Mouse (Mus musculus) urinary bladder, postnatal 36 days (tissue): ENCODE measurements at regions not wholly inside any gene's neighbourhood (a gene's known extent, or its start where the extent isn't known, plus 50 kb on each side); places are given as distances from the start of the nearest gene placed in this dataset.

Source experiments
- DNase-seq, 2 experiments: peaks; one replicate each; pipeline ENCODE4 v3.0.0; 2022; ENCODE audit warnings: low spot score in 2 of 2, mixed read lengths in 1 of 2

- no peak for DNase-seq
These were observed 149.8 kb downstream of the Adamts15 start for GRCm38 (mm10) chr9:30772456-30772855.

DNA sequence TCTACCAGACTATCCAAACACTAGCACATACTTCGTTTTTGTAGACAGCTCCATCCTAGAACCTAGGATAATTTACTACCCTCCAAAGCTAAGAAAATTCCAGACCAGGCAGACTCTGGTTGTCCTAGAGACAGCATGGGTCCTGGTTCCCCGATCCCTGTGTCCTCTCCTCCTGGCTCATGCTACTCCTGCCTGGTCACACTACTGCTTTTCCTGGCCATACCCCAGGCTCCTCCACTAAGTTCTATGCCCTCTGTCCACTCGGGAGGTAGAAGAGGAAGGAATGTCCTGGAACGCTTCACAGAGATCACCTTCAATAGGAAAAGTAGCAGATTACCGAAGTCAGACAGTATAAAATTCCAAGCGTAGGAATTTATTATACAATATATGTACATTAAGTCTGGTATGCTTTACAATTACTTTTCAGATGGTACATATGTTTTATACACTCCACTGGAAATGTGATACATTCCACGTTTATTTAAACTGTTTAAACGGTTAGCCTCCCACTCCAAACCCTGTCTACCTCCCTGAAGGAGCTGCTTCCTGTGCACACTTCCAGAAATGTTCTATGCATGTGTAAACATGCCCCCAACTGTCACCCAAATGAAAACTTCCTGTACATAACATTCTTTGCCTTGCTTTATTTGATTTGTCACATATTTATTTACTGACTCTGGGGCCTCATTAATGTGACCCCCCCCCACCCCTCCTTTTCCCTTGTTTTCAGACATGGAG lies 151.6 kb downstream of the Adamts15 start:
- DNase-seq: no peak

DNA sequence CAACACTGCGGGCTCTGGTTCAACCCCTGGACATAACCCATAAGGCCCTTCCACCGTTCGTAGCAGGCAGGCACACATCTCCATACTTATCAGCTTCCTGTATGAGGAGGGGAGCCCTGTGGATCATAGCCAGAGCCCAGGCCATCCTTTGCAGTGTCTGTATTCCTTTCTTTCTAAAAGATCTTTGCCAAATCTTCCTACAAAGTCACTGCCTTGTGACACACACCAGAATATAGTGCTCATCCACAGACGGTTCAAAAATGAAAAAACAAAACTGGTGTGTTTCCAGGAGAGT lies 152.9 kb downstream of the Adamts15 start:
- no peak for DNase-seq

DNA sequence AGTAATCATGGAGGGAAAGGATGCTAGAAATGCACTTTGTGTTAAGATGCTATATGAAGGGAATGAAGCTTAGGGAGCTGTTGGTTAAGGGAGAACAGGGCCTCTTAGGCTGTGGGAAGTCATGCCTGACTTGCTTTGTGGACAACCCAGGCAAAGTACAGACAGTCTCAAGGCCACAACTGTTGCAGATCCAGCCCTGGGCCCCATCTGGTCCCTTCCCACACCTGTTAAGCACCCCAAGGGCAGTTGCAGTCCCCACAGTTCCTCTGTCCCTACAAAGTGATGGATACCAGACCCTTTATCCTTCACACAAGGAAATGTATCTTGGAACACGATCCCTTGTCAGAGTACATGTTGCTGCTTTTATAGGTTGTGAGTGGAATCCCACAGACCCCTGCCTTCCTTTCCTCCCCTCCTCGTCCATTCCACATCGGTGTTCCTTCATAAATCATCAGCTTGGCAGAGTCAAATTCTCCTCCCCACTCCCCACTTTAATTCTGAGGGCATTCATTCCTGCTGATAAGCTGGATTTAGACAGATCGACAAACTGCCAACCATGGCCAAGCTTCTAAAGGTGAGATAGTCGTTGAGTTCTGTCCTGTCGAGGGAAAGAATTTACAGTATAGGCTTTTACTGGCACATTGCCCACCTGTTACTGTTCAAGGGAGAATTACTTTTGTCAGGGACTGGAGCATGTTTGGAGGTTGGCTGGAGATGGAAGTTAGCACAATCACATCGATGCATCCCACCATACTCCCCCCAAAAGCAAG lies 153.4 kb downstream of the Adamts15 start:
- no peak for DNase-seq

DNA sequence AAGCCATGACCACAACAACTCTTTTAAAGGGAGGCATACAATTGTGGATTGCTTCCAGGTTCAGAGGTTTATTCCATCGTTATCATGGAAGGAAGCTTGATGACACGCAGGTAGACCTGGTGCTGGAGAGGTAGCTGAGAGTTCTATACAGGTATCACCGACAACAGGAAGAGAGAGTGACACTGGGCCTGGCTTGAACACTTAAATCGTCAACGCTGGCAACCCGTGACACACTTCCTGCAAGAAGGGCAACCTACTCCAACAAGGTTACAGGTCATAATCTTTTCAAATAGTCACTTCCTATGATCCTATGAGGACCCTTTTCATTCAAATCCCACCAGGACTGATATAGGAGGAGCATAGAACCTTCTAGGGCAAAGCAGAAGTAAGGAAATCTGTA lies 155.6 kb downstream of the Adamts15 start:
- no peak for DNase-seq

DNA sequence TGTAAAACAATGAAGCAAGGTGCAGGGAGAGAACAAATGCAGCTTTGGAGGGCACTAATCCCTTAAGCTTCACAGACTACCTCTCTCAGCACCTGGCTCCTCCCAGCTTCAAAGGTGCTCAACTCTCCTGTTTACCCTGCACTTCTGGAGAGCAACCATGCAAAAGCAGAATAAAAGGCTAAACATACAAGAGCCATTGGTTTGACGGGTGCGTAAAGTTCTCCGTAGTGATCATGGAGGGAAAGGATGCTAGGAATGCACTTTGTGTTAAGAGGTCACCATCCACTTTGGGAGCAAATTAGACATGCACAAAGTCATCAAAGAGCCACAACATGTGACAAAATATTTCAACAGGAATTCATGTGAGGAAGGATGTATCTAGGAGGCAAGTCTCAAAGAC lies 156.1 kb downstream of the Adamts15 start:
- DNase-seq: no peak

DNA sequence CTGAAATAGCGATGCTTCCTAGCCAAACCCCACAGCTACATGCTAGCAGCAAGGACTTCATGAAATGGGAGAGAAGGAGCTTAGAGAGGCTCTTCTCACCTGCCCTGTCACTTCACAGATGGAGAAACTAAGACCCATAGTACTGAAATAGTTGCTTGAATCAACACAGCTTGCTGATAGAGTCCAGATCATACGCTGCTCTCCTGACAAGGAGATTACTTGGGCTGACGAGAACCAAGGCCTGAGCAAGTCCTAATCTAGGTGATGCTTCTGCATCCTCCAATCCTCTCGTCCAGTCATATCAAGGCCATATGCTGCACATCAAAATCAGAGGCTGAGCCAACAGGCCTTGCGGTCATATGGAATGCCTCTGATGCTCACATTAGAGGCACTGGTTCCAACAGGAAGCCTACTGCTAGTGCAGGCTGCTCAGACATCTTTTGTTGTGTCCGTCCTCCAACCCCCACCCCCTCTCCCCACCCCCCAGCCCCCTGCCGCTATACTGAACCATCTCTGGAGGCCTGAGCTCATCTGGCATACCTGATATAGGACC lies 157.2 kb downstream of the Adamts15 start:
- DNase-seq: no peak

DNA sequence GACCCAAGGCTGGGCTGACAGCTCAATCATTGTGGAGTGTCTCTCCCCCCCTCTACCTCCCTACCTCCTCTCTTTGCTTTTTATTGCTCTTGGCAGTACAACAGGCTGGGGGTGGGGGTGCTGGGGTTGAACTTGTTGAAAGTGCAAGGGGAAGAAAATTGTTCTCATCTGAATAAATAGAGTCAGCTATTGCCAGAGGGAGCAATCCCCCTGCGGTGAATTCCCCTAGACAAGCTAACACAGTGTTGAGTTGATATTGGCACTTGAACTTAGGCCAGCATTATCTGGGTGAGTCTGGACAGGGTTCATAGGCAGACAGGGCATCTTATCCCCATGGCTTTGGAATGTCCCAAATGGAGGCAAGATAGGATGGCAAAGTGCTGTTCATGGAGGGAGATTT lies 159.3 kb downstream of the Adamts15 start:
- DNase-seq: no peak

DNA sequence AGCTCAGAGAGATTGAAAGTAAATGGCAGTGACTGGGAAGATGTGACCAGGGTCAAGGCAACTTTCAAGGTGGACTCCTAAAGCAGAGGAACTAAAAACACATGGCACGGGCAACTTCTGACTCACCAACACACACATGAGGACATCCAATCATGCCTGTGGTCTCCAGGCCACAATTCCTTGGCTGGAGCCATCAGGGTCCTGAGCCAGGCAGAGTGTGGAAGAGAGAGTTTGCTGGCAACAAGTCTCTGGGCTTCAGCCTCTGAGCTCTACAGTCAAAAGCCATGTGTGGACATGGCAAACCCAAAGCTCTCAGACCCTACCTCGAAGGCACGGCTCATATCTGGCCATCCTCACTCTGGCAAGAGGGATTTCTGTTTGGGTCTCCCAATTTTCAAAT lies 164.1 kb downstream of the Adamts15 start:
- no peak for DNase-seq

- peak in 1 of 2 experiments; percentile 6 for DNase-seq
These were observed 164.8 kb downstream of the Adamts15 start for GRCm38 (mm10) chr9:30757406-30757805.

DNA sequence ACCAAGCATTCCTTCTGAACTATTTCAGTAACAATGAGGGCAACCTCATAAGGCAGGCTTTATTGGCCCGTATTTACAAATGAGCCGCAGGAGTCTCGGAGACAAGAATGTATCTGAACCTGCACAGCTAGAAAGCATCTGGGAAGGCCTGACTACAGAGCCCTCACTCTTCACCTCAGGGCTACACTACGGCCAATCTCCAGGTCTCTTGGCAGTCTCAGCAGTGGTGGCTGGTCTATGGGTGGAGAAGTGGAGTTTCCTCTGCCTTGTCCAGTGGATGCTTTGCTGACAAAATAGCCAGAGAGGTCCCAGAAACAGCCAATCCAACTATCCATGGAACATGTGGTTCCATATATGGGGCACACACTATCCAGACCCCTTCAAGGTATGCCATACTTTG lies 165.5 kb downstream of the Adamts15 start:
- no peak for DNase-seq

DNA sequence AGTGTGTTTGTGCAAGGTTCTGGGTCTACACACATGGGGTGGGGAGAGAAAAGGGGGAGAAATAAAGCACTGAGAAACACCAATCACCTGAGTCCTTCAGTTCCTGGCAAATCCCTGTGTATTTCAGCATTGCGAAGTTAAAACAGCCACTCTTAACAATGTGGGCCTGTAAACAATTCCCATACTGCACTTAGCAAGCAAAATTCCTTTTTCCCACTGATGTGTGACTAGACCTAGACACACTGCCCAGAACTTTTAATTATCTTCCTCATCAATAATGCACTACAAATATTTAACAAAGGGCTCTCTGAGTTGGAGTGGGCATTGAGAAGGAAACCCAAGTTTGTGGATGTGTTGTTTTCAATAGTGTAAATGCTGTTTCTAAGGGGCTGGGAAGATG lies 166.7 kb downstream of the Adamts15 start:
- no peak for DNase-seq

DNA sequence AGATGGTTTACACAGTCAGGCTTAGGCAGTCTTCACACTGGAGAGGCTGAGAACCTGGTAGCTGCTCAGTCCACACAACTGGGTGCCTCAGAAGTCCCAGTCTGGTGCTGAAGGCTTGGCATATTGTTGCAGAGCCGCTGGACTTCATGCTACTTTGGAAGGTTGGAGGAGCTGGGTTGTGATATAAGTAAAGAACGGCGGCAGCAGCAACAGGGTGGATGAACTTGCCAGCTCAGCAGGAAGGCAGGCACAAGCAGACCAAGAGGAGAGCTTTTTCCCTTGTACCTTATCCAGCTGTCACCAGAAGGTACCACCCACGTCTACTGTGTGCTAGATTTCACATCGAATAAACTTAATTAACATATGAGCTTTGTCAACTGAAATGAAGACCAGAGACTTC lies 167.4 kb downstream of the Adamts15 start:
- DNase-seq: no peak

- no peak for DNase-seq
These were observed 178.8 kb downstream of the Adamts15 start for GRCm38 (mm10) chr9:30743471-30743870.

- DNase-seq: no peak
These were observed 179.7 kb downstream of the Adamts15 start for GRCm38 (mm10) chr9:30742471-30743098.

DNA sequence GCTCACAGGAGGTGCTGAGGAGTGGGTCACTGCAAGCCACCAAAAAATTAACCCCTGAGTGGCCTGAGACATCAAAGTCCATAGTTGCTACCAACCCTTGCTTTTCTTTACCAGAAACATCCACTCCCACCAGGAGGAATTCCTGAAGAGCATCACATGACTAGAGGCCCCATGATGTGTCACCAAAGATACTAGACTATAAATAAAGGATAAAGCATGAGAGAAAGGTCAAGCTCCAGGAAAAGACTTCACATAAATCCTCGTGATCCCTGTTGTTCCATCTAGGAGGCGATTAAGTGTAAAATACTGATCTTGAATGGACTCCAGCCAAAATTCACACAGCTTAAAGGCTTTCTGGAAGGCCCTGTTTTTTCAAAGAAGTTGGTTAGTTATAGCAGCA lies 190.6 kb downstream of the Adamts15 start:
- DNase-seq: no peak

- DNase-seq: no peak
These were observed 198.7 kb downstream of the Adamts15 start for GRCm38 (mm10) chr9:30723364-30724070.

GRCm38 (mm10) chr9:30721861-30722260 lies 200.4 kb downstream of the Adamts15 start:
- no peak for DNase-seq

GRCm38 (mm10) chr9:30716421-30717170 lies 205.7 kb downstream of the Adamts15 start:
- DNase-seq: no peak

DNA sequence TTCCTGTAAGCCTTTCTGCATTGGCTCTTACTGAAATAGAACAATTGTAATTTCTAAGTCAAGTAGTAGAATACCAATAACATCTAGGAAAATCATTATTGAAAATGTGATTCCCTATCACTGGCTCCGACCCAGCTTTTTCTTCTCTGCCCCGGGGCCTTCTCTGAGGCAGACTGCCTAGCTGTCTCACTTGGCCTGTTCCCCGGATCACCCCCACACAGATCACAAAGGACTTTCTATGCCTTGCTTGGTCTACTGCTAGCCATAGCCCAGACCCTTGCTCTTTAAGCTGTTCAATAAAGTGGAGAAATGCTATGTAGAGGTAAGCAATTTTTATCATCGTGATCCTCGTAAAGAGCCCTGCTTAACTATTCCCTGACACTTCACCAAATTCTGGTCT lies 212.1 kb downstream of the Adamts15 start:
- no peak for DNase-seq

GRCm38 (mm10) chr9:30699848-30700247 lies 222.4 kb downstream of the Adamts15 start:
- DNase-seq: no peak
